Mouse (Mus musculus): ENCODE measurements around the gene Cnmd. TPM values are rescaled to one million over a fixed set of nuclear protein-coding genes. Genes with fewer than 3 reads are reported as not detected.
A peak's percentile ranks its signal among the peaks of the same experiment; 100 is the strongest.

The Cnmd gene
- polyA plus RNA-seq, 1 experiment from 2014 or later = 200 TPM

DNA sequence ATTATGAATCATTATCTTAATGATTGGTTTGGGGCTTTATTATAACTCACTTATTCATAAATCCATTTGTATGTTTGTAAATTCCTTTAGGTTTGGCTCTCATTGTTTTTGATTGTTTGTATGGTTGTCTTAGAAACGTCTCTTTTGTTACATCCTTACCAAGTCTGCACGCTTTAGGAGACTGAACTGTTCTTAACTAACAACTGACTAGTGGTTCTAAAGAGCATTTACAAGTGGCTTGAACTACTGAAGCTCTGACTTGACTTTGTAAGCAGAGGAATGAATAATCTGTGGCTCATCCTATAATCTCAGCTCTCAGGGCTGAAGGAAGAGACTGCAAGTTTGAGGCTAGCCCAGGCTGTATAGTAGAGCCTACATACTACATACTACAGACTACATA lies 70.4 kb downstream of the Cnmd start:
- Histone ChIP-seq H3K9ac (no peak overlapping the region), H3K4me2 (replicated peaks) (no peak overlapping the region), H3K27ac (no peak overlapping the region), H3K9me3 (no peaks in the 10 kb centered on the region), H3K27me3 (no peaks in the 10 kb centered on the region), H3K36me3 (peaks cover 27% of the 10 kb centered on the region), H3K4me3 (no peak overlapping the region), H3K4me1 (peaks cover 16% of the 10 kb centered on the region)
- no peak for ATAC-seq (ENCODE audit: low FRiP score, low read depth)
- WGBS = 91% methylated on average over 2 of the region's 2 CpGs

- H3K4me1 ChIP-seq = peaks cover 20% of the 10 kb centered on the region
- WGBS = 92% methylated on average over 8 of the region's 8 CpGs
- ATAC-seq (ENCODE audit: low FRiP score, low read depth) = no peak
- no peak overlapping the region for H3K4me3 ChIP-seq
- H3K27me3 ChIP-seq = no peaks in the 10 kb centered on the region
- no peak overlapping the region for H3K27ac ChIP-seq
- H3K36me3 ChIP-seq = peaks cover 21% of the 10 kb centered on the region
- no peak overlapping the region for H3K4me2 ChIP-seq (replicated peaks)
- H3K9me3 ChIP-seq = no peaks in the 10 kb centered on the region
- H3K9ac ChIP-seq = no peak overlapping the region
Observed at GRCm38 (mm10) chr14:79590916-79591315, 71.1 kb downstream of the Cnmd start.

GRCm38 (mm10) chr14:79589401-79589800 lies 72.6 kb downstream of the Cnmd start:
- peak overlapping the region; percentile 84 for H3K4me2 ChIP-seq (replicated peaks)
- no peak overlapping the region for H3K27ac ChIP-seq
- no peak for ATAC-seq (ENCODE audit: low FRiP score, low read depth)
- H3K4me1 ChIP-seq = peaks cover 20% of the 10 kb centered on the region
- H3K9me3 ChIP-seq = no peaks in the 10 kb centered on the region
- 92% methylated on average over 6 of the region's 6 CpGs for WGBS
- no peak overlapping the region for H3K4me3 ChIP-seq
- no peak overlapping the region for H3K9ac ChIP-seq
- H3K27me3 ChIP-seq = no peaks in the 10 kb centered on the region
- H3K36me3 ChIP-seq = peaks cover 10% of the 10 kb centered on the region

- 91% methylated on average over 9 of the region's 9 CpGs for WGBS
- H3K9me3 ChIP-seq = no peaks in the 10 kb centered on the region
- H3K4me3 ChIP-seq = peak overlapping the region; percentile 71
- H3K4me2 ChIP-seq (replicated peaks) = peak overlapping the region; percentile 84
- H3K36me3 ChIP-seq = peaks cover 10% of the 10 kb centered on the region
- peaks cover 20% of the 10 kb centered on the region for H3K4me1 ChIP-seq
- H3K27ac ChIP-seq = no peak overlapping the region
- H3K27me3 ChIP-seq = no peaks in the 10 kb centered on the region
- no peak for ATAC-seq (ENCODE audit: low FRiP score, low read depth)
- peak overlapping the region; percentile 76 for H3K9ac ChIP-seq
Observed at GRCm38 (mm10) chr14:79588534-79588951, 73.4 kb downstream of the Cnmd start.

DNA sequence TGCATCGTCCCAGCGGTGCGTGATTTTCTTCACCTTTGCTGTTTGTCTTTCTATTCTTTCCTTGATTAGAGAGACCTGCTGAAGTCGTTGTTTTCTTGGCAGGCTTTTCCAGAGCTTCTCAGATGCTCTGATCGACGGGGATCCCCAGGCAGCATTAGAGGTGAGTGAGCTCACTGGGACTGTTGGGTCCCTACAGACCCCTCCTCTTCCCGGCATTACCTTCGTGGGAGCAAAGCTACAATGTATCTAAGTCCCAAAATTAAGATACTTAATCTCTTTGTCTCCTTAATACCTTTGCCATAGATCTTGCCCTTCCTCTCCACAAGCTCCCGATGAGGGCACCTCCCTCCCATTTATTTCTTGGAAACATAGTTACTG lies 74.1 kb downstream of the Cnmd start:
- peak overlapping the region; percentile 76 for H3K9ac ChIP-seq
- H3K4me2 ChIP-seq (replicated peaks) = peak overlapping the region; percentile 84
- peaks cover 10% of the 10 kb centered on the region for H3K36me3 ChIP-seq
- H3K27ac ChIP-seq = peak overlapping the region; percentile 81; the same call in 1 of the 2 replicates
- peaks cover 20% of the 10 kb centered on the region for H3K4me1 ChIP-seq
- no peaks in the 10 kb centered on the region for H3K27me3 ChIP-seq
- no peaks in the 10 kb centered on the region for H3K9me3 ChIP-seq
- ATAC-seq (ENCODE audit: low FRiP score, low read depth) = peak; percentile 25; the same call in 1 of the 2 replicates
- WGBS = 1% methylated on average over 9 of the region's 9 CpGs
- H3K4me3 ChIP-seq = peak overlapping the region; percentile 71

Other genes with a start within 250 kb of the Cnmd start
- gene Kbtbd7, start 235.7 kb downstream of the Cnmd start, polyA plus RNA-seq (2015; fragmentation: Nextera tagmentation; extraction: Ambion mirVana) = 12.3 and 15.2 TPM in 2 replicates
- gene Kbtbd6, start 210.3 kb downstream of the Cnmd start, polyA plus RNA-seq (2015; fragmentation: Nextera tagmentation; extraction: Ambion mirVana) = 3.4 and 3.7 TPM in 2 replicates
- gene Elf1, start 181.0 kb downstream of the Cnmd start, polyA plus RNA-seq (2015; fragmentation: Nextera tagmentation; extraction: Ambion mirVana) = 9.2 and 9.9 TPM in 2 replicates
- gene Wbp4, start 180.7 kb downstream of the Cnmd start, polyA plus RNA-seq (2015; fragmentation: Nextera tagmentation; extraction: Ambion mirVana) = 48.5 and 49.5 TPM in 2 replicates
- 139 and 148 TPM in 2 replicates for gene Sugt1, start 74.5 kb downstream of the Cnmd start, polyA plus RNA-seq (2015; fragmentation: Nextera tagmentation; extraction: Ambion mirVana)
- gene Pcdh8, start 109.1 kb upstream of the Cnmd start, polyA plus RNA-seq (2015; fragmentation: Nextera tagmentation; extraction: Ambion mirVana) = 4.8 TPM in 2 replicates

Data from limb, embryonic 13.5 days (tissue).